Mouse (Mus musculus): ENCODE results near the gene Gsg1l. TPM values are rescaled to one million over a fixed set of nuclear protein-coding genes. Genes with fewer than 3 reads are reported as not detected.

The Gsg1l gene
- polyA plus RNA-seq, 1 experiment from 2014 or later, result 0.65 TPM

- H3K36me3 ChIP-seq (ENCODE audit: control insufficient read depth, insufficient read depth, low read length), result no peaks in the 10 kb centered on the region
- no peak overlapping the region for H3K27ac ChIP-seq (ENCODE audit: low read length)
- H3K4me3 ChIP-seq (ENCODE audit: low read depth, low read length), result no peak overlapping the region
- no peak overlapping the region for H3K9ac ChIP-seq (replicated peaks; ENCODE audit: low read depth, low read length)
- H3K27me3 ChIP-seq (ENCODE audit: control insufficient read depth, insufficient read depth, low read length), result no peaks in the 10 kb centered on the region
- 88% methylated on average over 2 of the region's 2 CpGs for WGBS
- no peak for ATAC-seq (ENCODE audit: insufficient number of reproducible peaks, insufficient read depth, low FRiP score, low read depth)
- H3K9me3 ChIP-seq (ENCODE audit: control insufficient read depth, low read depth, low read length), result 0 out of 2 replicates have a peak, but pooled peaks cover 2% of the 10 kb centered on the region
- H3K4me2 ChIP-seq (replicated peaks; ENCODE audit: low read depth, low read length), result no peak overlapping the region
- no peaks in the 10 kb centered on the region; the same call in 1 of the 2 replicates for H3K4me1 ChIP-seq (ENCODE audit: control insufficient read depth, insufficient read depth, low read length)
Measured at GRCm38 (mm10) chr7:125833471-125833870, 248.7 kb downstream of the Gsg1l start.

- H3K4me2 ChIP-seq (replicated peaks; ENCODE audit: low read depth, low read length), result no peak overlapping the region
- no peaks in the 10 kb centered on the region for H3K36me3 ChIP-seq (ENCODE audit: control insufficient read depth, insufficient read depth, low read length)
- no peaks in the 10 kb centered on the region for H3K27me3 ChIP-seq (ENCODE audit: control insufficient read depth, insufficient read depth, low read length)
- H3K9me3 ChIP-seq (ENCODE audit: control insufficient read depth, low read depth, low read length), result 0 out of 2 replicates have a peak, but pooled peaks cover 2% of the 10 kb centered on the region
- H3K9ac ChIP-seq (replicated peaks; ENCODE audit: low read depth, low read length), result no peak overlapping the region
- H3K27ac ChIP-seq (ENCODE audit: low read length), result no peak overlapping the region
- 76% methylated on average over 1 of the region's 1 CpGs for WGBS
- no peak for ATAC-seq (ENCODE audit: insufficient number of reproducible peaks, insufficient read depth, low FRiP score, low read depth)
- no peak overlapping the region for H3K4me3 ChIP-seq (ENCODE audit: low read depth, low read length)
- H3K4me1 ChIP-seq (ENCODE audit: control insufficient read depth, insufficient read depth, low read length), result no peaks in the 10 kb centered on the region; the same call in 1 of the 2 replicates
Measured at GRCm38 (mm10) chr7:125832767-125833166, 249.4 kb downstream of the Gsg1l start.

GRCm38 (mm10) chr7:125829121-125829666 is 253.0 kb downstream of the Gsg1l start:
- 58% methylated on average over 3 of the region's 3 CpGs for WGBS

GRCm38 (mm10) chr7:125828561-125828960 is 253.7 kb downstream of the Gsg1l start:
- no peaks in the 10 kb centered on the region for H3K36me3 ChIP-seq (ENCODE audit: control insufficient read depth, insufficient read depth, low read length)
- H3K27me3 ChIP-seq (ENCODE audit: control insufficient read depth, insufficient read depth, low read length), result no peaks in the 10 kb centered on the region
- no peak overlapping the region for H3K27ac ChIP-seq (ENCODE audit: low read length)
- no peak for ATAC-seq (ENCODE audit: insufficient number of reproducible peaks, insufficient read depth, low FRiP score, low read depth)
- no peaks in the 10 kb centered on the region for H3K9me3 ChIP-seq (ENCODE audit: control insufficient read depth, low read depth, low read length)
- no peak overlapping the region for H3K4me2 ChIP-seq (replicated peaks; ENCODE audit: low read depth, low read length)
- H3K4me3 ChIP-seq (ENCODE audit: low read depth, low read length), result no peak overlapping the region
- WGBS, result 81% methylated on average over 5 of the region's 5 CpGs
- peaks cover 4% of the 10 kb centered on the region; the same call in 1 of the 2 replicates for H3K4me1 ChIP-seq (ENCODE audit: control insufficient read depth, insufficient read depth, low read length)
- no peak overlapping the region for H3K9ac ChIP-seq (replicated peaks; ENCODE audit: low read depth, low read length)

More at GRCm38 (mm10) chr7:125829121-125829666, 253.0 kb downstream of the Gsg1l start:
- peaks cover 4% of the 10 kb centered on the region; the same call in 1 of the 2 replicates for H3K4me1 ChIP-seq (ENCODE audit: control insufficient read depth, insufficient read depth, low read length)
- ATAC-seq (ENCODE audit: insufficient number of reproducible peaks, insufficient read depth, low FRiP score, low read depth), result no peak
- H3K4me3 ChIP-seq (ENCODE audit: low read depth, low read length), result no peak overlapping the region
- no peak overlapping the region for H3K9ac ChIP-seq (replicated peaks; ENCODE audit: low read depth, low read length)
- no peak overlapping the region for H3K27ac ChIP-seq (ENCODE audit: low read length)
- H3K36me3 ChIP-seq (ENCODE audit: control insufficient read depth, insufficient read depth, low read length), result no peaks in the 10 kb centered on the region
- H3K4me2 ChIP-seq (replicated peaks; ENCODE audit: low read depth, low read length), result no peak overlapping the region
- H3K9me3 ChIP-seq (ENCODE audit: control insufficient read depth, low read depth, low read length), result 0 out of 2 replicates have a peak, but pooled peaks cover 2% of the 10 kb centered on the region
- no peaks in the 10 kb centered on the region for H3K27me3 ChIP-seq (ENCODE audit: control insufficient read depth, insufficient read depth, low read length)

Other genes with a start within 250 kb of the Gsg1l start
- gene Xpo6, start 118.1 kb upstream of the Gsg1l start, polyA plus RNA-seq (2014; fragmentation: Nextera tagmentation; extraction: Ambion mirVana), result 65.9 and 73.6 TPM in 2 replicates
- gene Sbk1, start 190.2 kb upstream of the Gsg1l start, polyA plus RNA-seq (2014; fragmentation: Nextera tagmentation; extraction: Ambion mirVana), result 32.8 and 33.6 TPM in 2 replicates

Measured in stomach, embryonic 14.5 days (tissue).